Mouse (Mus musculus) kidney, postnatal 36 days (tissue): ENCODE results near the gene Odf3.

Experiments
- DNase-seq, 2 experiments: peaks; one replicate each; pipeline ENCODE4 v3.0.0; 2021 to 2022; ENCODE audit warnings: mixed read lengths in 2 of 2

Odf3 gene

GRCm38 (mm10) chr7:140847755-140848580 lies at the start of gene Odf3:
Odf3 (plus strand) TSS chr7:140847805.
- peak; percentile 69 to 82 for DNase-seq

DNA sequence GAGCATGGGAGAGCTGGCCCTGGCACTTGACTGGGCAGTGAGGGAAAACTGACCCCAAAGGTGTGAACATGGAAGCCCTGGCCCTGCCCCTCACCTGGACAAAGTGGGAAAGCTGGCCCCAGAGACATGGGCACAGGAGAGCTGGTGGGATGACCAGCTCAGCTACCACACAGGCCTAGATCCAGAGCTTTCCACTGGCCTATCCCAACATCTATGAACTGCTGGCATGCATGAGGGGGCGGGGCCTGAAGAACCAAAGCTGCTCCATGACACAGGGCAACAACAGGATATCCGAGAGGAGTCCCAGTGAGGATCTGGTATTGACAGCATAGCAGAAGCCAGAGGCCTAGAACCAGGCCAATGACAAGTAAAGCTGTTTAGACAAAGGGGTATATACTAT lies 49.4 kb upstream of the Odf3 start:
- no peak for DNase-seq

DNA sequence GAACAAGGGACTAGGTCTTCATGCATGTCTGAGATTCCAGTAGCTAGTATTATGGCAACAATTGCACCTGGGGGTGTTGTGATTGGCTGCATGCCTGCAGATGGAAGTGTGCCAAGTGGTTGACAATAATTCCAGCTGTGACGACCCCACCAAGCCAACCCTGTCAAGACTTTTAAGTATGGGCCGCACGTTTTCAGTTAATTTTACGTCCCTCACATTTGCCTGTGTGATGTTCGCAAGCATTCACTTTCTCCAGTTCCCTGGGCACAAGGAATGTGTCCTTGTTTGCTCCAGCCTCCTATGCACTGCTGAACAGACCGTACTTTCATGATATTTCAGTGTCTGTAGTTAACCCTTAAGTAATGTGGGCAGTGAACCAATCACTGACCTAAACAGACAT lies 45.0 kb upstream of the Odf3 start:
- DNase-seq = peak; percentile 54 to 64

- peak; percentile 79 to 81 for DNase-seq
These were observed 41.9 kb upstream of the Odf3 start for GRCm38 (mm10) chr7:140805704-140806103.

- DNase-seq = no peak
These were observed 37.1 kb upstream of the Odf3 start for GRCm38 (mm10) chr7:140810496-140810895.

- no peak for DNase-seq
These were observed 35.9 kb upstream of the Odf3 start for GRCm38 (mm10) chr7:140811714-140812113.

- no peak for DNase-seq
These were observed 34.8 kb upstream of the Odf3 start for GRCm38 (mm10) chr7:140812850-140813249.

DNA sequence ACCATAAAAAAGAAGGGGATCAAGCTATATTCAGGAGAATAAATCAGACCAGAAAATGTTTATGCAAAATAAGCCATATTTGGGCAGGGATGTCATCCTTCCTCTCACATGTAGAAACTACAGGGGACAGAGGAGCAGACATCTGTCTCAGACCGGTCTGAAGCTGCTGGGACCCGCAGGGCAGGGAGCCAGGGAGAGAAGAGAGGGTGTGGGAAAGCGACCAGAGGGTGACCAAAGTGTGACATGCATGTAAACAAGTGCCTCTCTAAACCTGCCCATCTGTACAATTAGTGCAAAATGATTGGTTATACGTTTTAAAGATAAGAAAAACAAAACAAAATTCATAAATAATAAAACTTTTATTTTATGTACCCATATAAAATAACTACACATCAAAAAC lies 27.4 kb upstream of the Odf3 start:
- DNase-seq = no peak

DNA sequence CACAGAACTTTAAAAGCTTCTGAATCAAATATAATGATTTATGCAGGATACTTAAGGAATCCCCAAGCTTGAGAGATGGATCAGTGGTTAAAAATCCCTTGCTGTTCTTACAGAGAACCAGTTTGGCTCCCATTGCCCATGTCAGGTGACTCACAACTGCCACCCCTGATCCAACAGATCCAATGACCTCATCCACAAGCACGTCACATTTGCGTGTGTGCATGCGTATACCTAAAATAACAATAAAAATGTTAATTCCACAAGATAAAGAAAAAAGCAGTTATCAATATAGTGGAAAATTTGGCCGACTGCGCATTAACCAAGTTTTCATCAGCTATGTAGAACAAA lies 26.3 kb upstream of the Odf3 start:
- DNase-seq = no peak

DNA sequence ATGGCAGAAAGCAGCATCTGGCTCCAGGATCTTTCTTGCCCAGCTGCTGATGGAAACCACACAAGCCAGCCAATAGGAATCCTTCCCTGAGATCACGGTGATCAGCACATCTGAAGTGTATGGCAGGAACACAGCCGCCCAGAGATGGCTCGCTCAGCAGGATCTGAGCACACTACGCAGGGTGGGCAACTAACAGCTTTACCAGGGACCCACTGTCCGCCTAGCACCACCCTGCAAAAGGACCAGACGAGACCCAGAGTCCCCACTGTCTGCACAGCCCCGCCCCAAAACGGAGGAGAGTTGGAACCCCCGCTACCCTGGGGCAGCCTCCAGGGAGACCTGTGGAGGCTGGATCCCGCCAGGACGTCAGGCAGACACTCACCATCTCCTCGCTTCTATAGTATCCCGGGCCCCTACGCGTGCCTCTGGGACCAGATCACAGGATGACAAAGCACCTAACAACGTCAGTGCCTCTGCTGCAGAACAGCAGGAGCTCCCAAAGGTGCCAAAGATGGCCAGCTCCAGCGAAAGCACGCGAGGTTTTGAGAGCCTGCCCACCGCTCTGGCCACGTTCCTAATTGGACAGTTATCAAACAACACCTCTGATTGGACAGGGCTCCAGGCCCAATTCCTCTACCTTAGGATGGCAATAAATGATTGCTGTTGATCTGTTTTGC lies 25.8 kb upstream of the Odf3 start, which contains the start of gene Zfp941:
Gene Zfp941, minus strand, starts transcription at position 526 of the 677 bp plus-strand sequence.
- DNase-seq = peak; percentile 58 to 73

DNA sequence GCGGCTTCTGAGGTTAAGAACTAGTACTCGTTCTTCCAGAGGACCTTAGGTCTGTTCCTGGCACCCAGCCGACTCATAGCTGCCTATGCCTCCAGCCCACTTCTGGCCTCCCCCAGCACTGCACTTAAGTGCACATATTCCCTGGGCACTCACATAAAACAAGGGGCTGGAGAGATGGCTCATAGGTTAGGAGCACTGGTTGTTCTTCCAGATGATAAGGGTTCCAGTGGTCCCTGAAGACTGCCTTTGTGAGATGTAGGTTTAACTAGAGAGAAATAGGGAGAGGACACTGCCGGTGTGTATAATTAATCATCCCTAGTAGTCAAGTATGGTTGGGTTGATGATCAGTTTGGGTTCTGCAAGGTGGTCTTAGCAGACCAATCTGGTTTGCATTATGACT lies 24.9 kb upstream of the Odf3 start:
- no peak for DNase-seq

DNA sequence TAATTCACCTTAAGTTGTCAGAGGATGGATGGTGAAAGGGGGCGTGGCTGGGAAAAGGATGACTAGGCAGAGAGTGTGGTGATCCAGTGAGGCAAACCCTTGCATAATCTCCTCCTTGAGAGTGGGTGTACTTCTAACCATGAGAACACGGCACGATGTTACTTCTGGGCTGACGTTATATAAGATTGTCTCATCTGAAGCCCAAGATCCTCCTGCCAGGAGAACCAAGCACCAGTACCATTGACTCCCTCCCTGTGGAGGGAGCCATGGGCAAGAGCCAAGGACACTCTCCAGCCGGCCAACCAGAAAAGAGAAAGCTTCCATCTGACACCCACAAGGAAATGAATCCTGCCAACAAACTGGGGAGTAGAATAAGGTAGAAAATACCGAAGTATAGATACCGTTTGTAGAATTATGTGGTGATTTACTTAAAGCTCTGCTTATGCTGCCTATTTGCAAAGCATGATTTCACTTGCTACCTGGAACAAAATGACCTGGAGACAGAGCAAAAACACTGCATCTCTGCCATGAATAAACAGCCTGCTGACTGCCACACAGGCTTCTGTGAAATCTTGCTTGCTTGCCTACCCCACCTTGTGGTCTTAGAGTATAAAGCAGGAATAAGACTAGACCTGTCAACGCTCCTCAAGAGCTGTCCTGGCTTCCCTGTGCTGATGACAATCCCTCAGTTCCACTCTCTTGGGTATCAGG lies 19.3 kb upstream of the Odf3 start:
- peak; percentile 80 to 92 for DNase-seq

GRCm38 (mm10) chr7:140831447-140831846 lies 16.2 kb upstream of the Odf3 start:
- no peak for DNase-seq

- DNase-seq = no peak
These were observed 14.3 kb upstream of the Odf3 start for GRCm38 (mm10) chr7:140833341-140833740.

GRCm38 (mm10) chr7:140834968-140835757 lies 12.4 kb upstream of the Odf3 start, which contains the start of gene Urah:
Urah (plus strand) TSS chr7:140835018.
- peak; percentile 36 to 57 for DNase-seq

- no peak for DNase-seq
These were observed 11.9 kb upstream of the Odf3 start for GRCm38 (mm10) chr7:140835758-140836087.

GRCm38 (mm10) chr7:140836243-140837115 lies 11.1 kb upstream of the Odf3 start:
- no peak for DNase-seq

GRCm38 (mm10) chr7:140839556-140839955 lies 8.0 kb upstream of the Odf3 start:
- no peak for DNase-seq

DNA sequence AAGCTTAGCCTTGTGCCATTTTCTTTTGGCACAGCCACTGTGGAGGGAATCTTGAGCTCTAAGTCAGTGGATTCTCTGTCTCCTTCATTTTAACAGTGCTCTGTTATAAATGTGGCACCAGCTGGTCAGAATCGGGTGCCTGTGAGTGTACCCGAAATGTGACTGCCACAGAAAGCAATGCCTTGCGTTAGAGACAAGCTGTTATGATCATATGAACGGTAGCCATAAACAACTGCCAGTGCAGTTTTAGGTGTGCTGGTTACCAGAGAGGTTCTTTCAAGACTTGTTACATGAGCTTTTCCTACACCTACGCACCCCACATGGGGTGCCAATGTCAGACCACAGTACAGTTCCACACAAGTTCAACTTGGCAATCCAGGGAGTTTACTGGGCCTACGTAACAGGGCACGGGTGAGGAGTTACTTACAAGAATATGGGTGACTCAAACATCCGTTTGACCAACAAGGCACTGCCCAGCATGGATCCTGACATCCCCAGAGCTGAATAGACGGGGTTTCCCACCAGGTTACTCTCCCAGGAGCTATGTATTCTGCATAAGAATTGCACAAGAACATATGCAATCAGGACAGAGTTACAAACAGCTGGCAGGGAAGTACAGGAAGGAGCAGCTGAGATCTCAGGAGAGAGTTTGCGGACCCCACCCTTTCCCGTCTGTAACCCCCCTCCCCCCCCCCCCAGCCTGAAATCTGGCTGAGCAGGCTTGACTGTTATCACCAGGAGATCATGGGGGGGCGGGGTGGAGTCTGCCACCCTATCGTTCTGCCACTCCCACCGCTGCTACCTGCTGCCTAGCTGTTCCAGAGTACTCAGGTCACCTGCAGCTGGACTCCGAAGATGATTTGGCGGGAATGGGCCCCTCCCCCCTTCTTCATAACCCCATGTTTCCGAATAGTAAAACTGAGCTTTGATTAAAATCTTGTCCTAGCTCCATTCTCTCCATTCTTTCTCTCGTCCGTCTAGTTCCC lies 6.6 kb upstream of the Odf3 start:
- DNase-seq = no peak

DNA sequence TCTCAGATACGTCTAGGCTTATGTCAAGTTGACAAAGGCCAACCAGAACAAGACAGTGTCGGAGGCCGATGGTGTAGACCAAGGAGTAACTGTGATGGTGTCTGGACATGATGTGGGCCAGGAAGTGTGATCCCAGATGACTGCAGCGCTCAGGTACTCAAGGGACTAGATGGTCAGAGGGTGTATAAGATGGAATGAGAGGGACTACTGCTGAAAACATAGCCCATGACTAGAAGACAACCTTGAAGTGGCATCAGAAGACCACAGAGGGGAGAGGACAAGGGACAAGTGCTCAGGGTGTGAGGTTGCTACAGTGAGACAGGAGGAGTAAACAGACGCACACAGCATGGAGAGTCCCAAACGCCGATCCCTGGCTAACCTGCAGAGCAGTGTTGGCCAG lies 3.8 kb upstream of the Odf3 start:
- DNase-seq = no peak
